Mouse (Mus musculus): ENCODE measurements around the gene Itpk1. TPM values are rescaled to one million over a fixed set of nuclear protein-coding genes. Genes with fewer than 3 reads are reported as not detected.

Itpk1 gene
- polyA plus RNA-seq, 1 experiment, result 44.0 TPM

DNA sequence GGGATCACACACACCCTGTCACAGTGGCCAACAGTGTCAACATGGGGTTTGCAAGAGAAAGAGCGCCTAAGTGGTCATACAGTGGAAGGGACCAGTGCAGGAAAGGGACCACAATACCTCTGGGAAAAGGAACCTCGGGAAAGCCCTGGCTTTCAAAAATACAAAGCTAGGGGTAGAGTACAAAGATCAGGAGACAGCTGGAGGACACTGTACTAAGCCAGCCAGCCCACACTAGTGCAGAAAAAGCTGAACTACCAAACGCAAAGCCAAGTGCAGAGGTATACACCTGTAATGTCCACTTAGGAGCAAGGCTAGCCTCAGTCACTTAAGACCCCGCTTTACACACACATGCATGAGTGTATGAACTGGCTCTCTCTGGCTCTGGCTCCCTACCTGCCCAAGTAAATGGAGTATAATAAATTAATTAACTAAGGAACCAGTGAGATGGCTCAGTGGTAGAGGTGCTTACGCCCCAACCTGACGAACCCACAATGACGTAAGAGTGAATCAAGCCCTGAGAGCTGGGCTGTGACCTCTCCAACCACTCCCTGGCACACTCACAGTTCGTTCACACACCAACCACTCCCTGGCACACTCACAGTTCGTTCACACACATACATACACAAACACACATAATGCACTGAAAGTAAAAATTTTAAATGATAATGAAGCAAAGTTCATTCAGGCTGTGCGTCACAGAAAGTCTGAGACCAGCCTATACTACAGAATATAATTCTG is 39.1 kb downstream of the Itpk1 start:
- no peaks in the 10 kb centered on the region; the same call in 1 of the 2 replicates for H3K36me3 ChIP-seq (ENCODE audit: control insufficient read depth, insufficient read depth, low read length, poor library complexity, severe bottlenecking)
- no peaks in the 10 kb centered on the region for H3K9me3 ChIP-seq (replicated peaks; ENCODE audit: control insufficient read depth, insufficient read depth, low read length, poor library complexity, severe bottlenecking)
- no peak overlapping the region for H3K4me3 ChIP-seq (ENCODE audit: low read depth, low read length)
- H3K9ac ChIP-seq (ENCODE audit: low read depth, poor library complexity, severe bottlenecking), result no peak overlapping the region
- H3K27me3 ChIP-seq (ENCODE audit: control insufficient read depth, insufficient read depth, low read length, poor library complexity, severe bottlenecking), result no peaks in the 10 kb centered on the region
- TF ChIP-seq CTCF (IDR thresholded peaks at IDR 0.05; ENCODE audit: low read depth, low read length) (no peak), EP300 (IDR thresholded peaks at IDR 0.05; ENCODE audit: insufficient read depth, low read depth, low read length) (no peak), POLR2A (IDR thresholded peaks at IDR 0.05; ENCODE audit: insufficient read depth, low read length) (no peak)
- no peak overlapping the region for H3K27ac ChIP-seq (ENCODE audit: insufficient read depth, low read length)
- H3K4me1 ChIP-seq (ENCODE audit: control insufficient read depth, insufficient read depth, low read length), result no peaks in the 10 kb centered on the region

DNA sequence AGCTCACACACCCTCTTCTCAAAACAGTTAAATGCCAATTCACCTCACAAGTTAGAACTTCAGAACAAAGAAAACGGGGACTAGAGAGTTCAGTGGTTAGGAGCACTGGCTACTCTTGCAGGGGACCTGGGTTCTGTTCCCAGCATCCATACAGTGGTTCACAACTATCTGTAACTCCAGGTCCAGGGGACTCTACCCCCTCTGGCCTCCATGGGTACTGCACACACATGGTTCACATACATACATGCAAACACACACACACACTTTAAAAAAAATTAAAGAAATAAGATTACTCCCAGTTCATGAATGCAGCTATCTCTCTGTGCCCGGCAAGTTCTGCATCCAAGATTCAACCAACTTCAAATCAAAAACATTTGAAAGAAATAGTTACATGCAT is 40.7 kb downstream of the Itpk1 start:
- no peak for TF ChIP-seq EP300 (IDR thresholded peaks at IDR 0.05; ENCODE audit: insufficient read depth, low read depth, low read length)
- TF ChIP-seq POLR2A (IDR thresholded peaks at IDR 0.05; ENCODE audit: insufficient read depth, low read length), result no peak
- no peak for TF ChIP-seq CTCF (IDR thresholded peaks at IDR 0.05; ENCODE audit: low read depth, low read length)
- Histone ChIP-seq H3K4me1 (ENCODE audit: control insufficient read depth, insufficient read depth, low read length) (no peaks in the 10 kb centered on the region), H3K4me3 (ENCODE audit: low read depth, low read length) (no peak overlapping the region), H3K27ac (ENCODE audit: insufficient read depth, low read length) (no peak overlapping the region), H3K9me3 (replicated peaks; ENCODE audit: control insufficient read depth, insufficient read depth, low read length, poor library complexity, severe bottlenecking) (no peaks in the 10 kb centered on the region), H3K36me3 (ENCODE audit: control insufficient read depth, insufficient read depth, low read length, poor library complexity, severe bottlenecking) (no peaks in the 10 kb centered on the region; the same call in 1 of the 2 replicates), H3K9ac (ENCODE audit: low read depth, poor library complexity, severe bottlenecking) (no peak overlapping the region), H3K27me3 (ENCODE audit: control insufficient read depth, insufficient read depth, low read length, poor library complexity, severe bottlenecking) (no peaks in the 10 kb centered on the region)

DNA sequence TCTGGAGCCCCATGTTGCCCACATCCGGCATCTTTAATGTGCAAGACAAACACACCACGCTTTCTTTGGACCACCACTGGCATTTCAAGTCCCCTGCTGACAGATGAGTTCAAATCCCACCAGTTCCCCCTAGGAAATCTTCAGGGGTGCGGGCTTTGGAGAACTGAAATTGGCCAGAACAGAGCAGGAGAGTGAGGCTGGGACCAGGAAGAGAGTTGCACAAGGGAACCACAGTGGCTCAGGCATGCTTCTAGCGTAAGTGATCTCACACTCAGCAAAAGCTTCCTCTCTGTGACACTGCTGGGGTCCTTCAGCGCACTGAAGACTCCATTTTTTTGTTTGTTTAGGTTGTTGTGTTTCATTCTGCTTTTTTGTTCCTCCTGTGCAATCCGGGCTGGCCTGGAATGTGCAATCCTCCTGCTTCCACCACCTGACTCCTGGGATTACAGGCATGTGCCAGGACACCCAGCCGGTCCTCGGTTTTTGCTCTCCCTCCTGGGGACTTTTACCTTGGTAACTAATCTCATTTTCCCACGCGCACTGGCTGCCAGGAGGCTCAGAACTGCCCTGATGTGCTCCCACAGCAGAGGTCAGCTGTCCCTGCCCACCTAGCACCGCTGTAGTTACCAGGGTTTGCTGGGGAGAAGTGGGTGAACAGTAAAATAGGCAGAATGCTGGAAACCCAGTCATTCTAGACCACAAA is 41.2 kb downstream of the Itpk1 start:
- H3K4me1 ChIP-seq (ENCODE audit: control insufficient read depth, insufficient read depth, low read length), result no peaks in the 10 kb centered on the region
- no peak for TF ChIP-seq EP300 (IDR thresholded peaks at IDR 0.05; ENCODE audit: insufficient read depth, low read depth, low read length)
- TF ChIP-seq CTCF (IDR thresholded peaks at IDR 0.05; ENCODE audit: low read depth, low read length), result no peak
- no peak for TF ChIP-seq POLR2A (IDR thresholded peaks at IDR 0.05; ENCODE audit: insufficient read depth, low read length)
- H3K9ac ChIP-seq (ENCODE audit: low read depth, poor library complexity, severe bottlenecking), result no peak overlapping the region
- H3K27me3 ChIP-seq (ENCODE audit: control insufficient read depth, insufficient read depth, low read length, poor library complexity, severe bottlenecking), result no peaks in the 10 kb centered on the region
- H3K4me3 ChIP-seq (ENCODE audit: low read depth, low read length), result no peak overlapping the region
- H3K27ac ChIP-seq (ENCODE audit: insufficient read depth, low read length), result no peak overlapping the region
- H3K9me3 ChIP-seq (replicated peaks; ENCODE audit: control insufficient read depth, insufficient read depth, low read length, poor library complexity, severe bottlenecking), result no peaks in the 10 kb centered on the region
- no peaks in the 10 kb centered on the region; the same call in 1 of the 2 replicates for H3K36me3 ChIP-seq (ENCODE audit: control insufficient read depth, insufficient read depth, low read length, poor library complexity, severe bottlenecking)

DNA sequence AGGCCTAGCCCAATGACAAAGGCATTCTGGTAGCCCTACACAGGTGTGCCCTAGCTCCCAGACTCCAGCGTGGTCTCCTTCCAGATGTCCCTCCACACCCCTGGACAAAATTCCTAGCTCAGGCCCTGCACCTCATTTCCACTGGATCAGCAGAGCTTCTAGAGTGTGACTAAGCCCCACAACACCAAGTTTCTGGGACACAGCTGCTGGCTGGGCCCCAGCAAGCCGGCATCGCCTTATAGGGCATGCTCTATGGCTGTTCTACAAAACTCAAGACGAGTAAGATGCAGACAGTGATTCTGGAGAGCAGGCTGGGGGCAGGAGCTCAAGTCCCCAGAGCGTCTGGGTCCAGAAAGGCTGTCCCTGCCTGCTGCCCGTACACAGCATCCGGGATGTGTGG is 43.0 kb downstream of the Itpk1 start:
- TF ChIP-seq POLR2A (IDR thresholded peaks at IDR 0.05; ENCODE audit: insufficient read depth, low read length) (no peak), CTCF (IDR thresholded peaks at IDR 0.05; ENCODE audit: low read depth, low read length) (no peak), EP300 (IDR thresholded peaks at IDR 0.05; ENCODE audit: insufficient read depth, low read depth, low read length) (no peak)
- Histone ChIP-seq H3K4me1 (ENCODE audit: control insufficient read depth, insufficient read depth, low read length) (peaks cover 3% of the 10 kb centered on the region), H3K36me3 (ENCODE audit: control insufficient read depth, insufficient read depth, low read length, poor library complexity, severe bottlenecking) (no peaks in the 10 kb centered on the region), H3K27ac (ENCODE audit: insufficient read depth, low read length) (no peak overlapping the region), H3K27me3 (ENCODE audit: control insufficient read depth, insufficient read depth, low read length, poor library complexity, severe bottlenecking) (no peaks in the 10 kb centered on the region), H3K4me3 (ENCODE audit: low read depth, low read length) (no peak overlapping the region), H3K9me3 (replicated peaks; ENCODE audit: control insufficient read depth, insufficient read depth, low read length, poor library complexity, severe bottlenecking) (no peaks in the 10 kb centered on the region), H3K9ac (ENCODE audit: low read depth, poor library complexity, severe bottlenecking) (no peak overlapping the region)

DNA sequence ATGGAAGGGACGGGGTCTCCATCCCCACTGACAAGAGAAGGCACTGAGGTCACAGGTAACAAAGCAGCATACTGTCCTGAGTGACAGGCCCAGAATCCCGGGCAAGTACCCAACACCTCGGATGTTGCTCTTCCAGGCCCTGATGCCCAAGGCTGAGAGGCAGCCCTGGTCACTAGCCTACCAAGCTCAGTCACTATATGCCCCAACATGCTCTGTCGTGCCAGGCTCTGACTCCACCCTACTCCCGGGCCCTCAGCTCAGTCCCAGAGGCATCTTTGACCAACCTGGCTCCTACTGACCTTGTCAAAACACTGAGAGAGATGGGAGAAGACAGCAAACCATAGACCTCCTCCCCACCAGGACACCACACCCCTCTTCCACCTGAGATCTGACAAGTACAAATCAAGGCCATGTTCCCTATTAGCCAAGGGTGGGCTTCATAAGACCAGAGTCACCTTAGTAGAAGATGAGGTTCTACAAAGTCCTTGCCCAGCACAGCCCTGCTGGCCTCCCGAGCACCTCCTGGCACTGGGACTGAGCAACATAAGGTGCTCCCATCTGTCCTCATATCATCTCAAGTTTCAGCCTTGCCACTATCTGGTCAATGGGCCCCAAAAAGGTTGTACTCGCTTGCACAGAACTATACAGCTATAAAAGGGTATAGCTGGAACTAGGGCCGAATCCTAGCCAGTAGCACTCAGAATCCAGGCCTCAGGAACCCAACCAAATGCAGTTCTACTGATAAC is 43.7 kb downstream of the Itpk1 start:
- H3K9ac ChIP-seq (ENCODE audit: low read depth, poor library complexity, severe bottlenecking), result no peak overlapping the region
- no peaks in the 10 kb centered on the region for H3K27me3 ChIP-seq (ENCODE audit: control insufficient read depth, insufficient read depth, low read length, poor library complexity, severe bottlenecking)
- no peak overlapping the region for H3K4me3 ChIP-seq (ENCODE audit: low read depth, low read length)
- H3K9me3 ChIP-seq (replicated peaks; ENCODE audit: control insufficient read depth, insufficient read depth, low read length, poor library complexity, severe bottlenecking), result no peaks in the 10 kb centered on the region
- H3K4me1 ChIP-seq (ENCODE audit: control insufficient read depth, insufficient read depth, low read length), result peaks cover 7% of the 10 kb centered on the region
- no peaks in the 10 kb centered on the region for H3K36me3 ChIP-seq (ENCODE audit: control insufficient read depth, insufficient read depth, low read length, poor library complexity, severe bottlenecking)
- no peak overlapping the region for H3K27ac ChIP-seq (ENCODE audit: insufficient read depth, low read length)
- no peak for TF ChIP-seq POLR2A (IDR thresholded peaks at IDR 0.05; ENCODE audit: insufficient read depth, low read length)
- no peak for TF ChIP-seq EP300 (IDR thresholded peaks at IDR 0.05; ENCODE audit: insufficient read depth, low read depth, low read length)
- TF ChIP-seq CTCF (IDR thresholded peaks at IDR 0.05; ENCODE audit: low read depth, low read length), result no peak
